Mouse (Mus musculus) lung, adult 2 months (tissue): ENCODE measurements at regions not wholly inside any gene's neighbourhood (a gene's known extent, or its start where the extent isn't known, plus 50 kb on each side); places are given as distances from the start of the nearest gene placed in this dataset.

ENCODE experiments used
- CTCF ChIP-seq: fragments of 200-500 bp; IDR thresholded peaks from 2 replicates; pipeline ENCODE4 v1.5.1; 2011; ENCODE audit warnings: mild to moderate bottlenecking, low read length, control low read depth; ENCODE audit not compliant: insufficient read depth
- POLR2A ChIP-seq: fragments of 200-500 bp; IDR thresholded peaks from 2 replicates; pipeline ENCODE4 v1.6.1; 2011; ENCODE audit warnings: low read depth, mild to moderate bottlenecking, control low read depth, low read length, borderline replicate concordance; ENCODE audit errors: extremely low read depth

DNA sequence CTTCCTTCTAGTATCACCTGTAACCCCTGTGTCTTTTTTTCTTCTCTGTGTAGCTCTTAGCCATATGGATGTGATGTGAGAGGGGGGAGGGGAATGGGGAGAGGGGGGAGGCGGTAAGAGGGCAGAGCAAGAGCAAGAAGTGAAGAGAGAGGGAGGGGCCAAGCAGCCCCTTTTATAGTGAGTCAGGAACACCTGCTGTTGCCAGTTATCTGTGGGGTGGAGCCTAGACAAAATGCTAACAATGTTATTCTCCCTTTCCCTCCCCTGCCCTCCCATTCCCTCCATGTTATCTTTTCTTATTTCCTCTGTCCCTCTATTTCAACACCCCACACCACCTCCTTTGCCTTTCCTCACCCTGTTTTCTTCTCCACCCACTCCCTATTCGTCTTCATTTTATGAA is 387.6 kb upstream of the Prkcq start:
- no peak for TF ChIP-seq POLR2A
- TF ChIP-seq CTCF, result no peak
